Mouse (Mus musculus) retina, embryonic 14.5 days (tissue): Measurements from ENCODE around the gene Kri1.
"Not testable (repeated sequence)": the region's sequence is repeated elsewhere in the genome, so short reads cannot be mapped to it uniquely, and the experiment has no call there.

ENCODE experiments used
- DNase-seq: peaks from one replicate; pipeline ENCODE4 v3.0.0-alpha.2; 2015; ENCODE audit warnings: low spot score

Gene Kri1

DNA sequence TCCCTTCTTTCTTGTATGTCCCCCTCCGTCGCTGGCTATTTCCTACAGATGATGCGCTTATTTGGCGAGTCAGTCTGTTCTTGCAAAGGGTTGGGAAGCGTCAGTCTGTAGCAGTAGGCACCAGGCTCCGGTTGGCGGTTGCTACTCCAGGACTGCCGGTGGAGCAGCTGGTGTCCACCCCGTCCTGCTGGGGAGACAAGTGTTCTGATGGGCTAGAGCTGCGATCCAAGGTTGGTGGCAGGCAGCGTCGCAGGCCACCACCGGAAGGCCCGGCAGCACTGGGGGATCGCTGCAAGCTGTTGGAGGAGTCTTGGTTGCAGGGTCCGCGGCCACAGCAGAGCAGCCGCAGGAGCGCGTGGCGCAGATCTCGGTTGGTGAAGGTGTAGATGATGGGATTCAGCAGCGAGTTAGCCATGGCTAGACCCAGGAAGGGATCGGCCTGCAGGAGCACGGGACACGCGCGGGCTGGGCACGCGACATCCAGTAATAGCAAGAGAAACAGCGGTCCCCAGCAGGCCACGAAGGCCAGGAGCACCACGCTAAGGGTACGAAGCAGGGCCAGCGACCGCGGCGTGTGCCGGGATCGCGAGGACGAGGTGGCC lies 43.8 kb downstream of the Kri1 start:
- peak; percentile 24 for DNase-seq

- peak; percentile 94 for DNase-seq
These were observed 46.4 kb downstream of the Kri1 start for GRCm38 (mm10) chr9:21241343-21241742.

DNA sequence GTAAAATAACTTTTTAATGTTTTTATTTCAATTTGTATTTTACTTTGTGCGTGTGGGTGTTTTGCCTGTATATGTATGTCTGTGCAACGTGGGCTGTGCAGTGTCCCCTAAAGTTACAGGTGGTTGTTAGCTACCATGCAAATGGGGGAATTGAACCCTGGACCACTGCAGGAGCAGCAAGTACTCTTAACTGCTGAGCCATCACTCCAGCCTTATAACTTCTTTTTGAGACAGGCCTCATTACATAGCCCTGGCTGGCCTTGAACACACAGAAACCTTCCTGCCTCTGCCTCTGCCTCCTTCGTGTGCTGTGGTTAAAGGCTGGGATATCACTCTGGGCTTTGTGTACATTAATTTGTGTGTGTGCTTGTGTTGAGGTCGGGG lies 48.3 kb downstream of the Kri1 start:
- no peak for DNase-seq

DNA sequence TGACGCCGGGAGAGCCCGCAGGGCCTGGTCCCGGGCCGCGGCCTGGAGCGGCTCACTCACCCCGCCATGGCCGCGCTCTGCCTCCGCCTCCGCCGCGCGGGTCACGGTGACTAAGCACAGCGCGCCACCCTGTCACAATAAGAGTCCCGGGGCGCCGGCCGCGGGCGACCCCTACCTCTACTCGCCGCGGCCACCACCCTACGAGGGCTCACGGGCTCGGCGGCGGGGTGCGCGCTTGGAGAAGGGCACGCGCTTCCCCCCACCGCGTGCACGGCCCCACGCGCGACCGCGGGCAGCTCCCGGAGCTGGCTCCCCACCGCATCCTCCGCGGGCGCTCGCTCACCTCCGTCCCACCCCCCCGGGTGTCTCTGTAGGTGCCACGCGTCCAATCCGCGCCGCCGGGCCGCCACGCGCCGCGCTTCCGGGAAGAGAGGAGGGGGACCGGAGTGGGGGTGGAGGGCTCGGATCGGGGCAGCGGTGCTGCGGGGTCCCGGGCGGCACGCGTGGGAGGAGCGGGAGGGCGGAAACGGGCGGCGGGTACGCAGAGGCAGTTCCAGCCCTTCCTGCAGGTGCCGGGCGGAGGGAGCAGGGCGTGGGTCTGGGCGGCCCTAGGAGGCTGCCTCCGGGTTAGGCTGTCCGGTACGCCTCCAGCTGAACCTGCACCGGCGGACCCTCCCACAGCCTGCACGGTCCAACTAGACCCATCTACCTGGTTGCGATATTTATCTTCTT lies 48.9 kb downstream of the Kri1 start, which contains the start of gene Keap1:
Gene Keap1 (minus strand): TSS at position 629 of the 732 bp plus-strand sequence.
- DNase-seq, result peak; percentile 90

DNA sequence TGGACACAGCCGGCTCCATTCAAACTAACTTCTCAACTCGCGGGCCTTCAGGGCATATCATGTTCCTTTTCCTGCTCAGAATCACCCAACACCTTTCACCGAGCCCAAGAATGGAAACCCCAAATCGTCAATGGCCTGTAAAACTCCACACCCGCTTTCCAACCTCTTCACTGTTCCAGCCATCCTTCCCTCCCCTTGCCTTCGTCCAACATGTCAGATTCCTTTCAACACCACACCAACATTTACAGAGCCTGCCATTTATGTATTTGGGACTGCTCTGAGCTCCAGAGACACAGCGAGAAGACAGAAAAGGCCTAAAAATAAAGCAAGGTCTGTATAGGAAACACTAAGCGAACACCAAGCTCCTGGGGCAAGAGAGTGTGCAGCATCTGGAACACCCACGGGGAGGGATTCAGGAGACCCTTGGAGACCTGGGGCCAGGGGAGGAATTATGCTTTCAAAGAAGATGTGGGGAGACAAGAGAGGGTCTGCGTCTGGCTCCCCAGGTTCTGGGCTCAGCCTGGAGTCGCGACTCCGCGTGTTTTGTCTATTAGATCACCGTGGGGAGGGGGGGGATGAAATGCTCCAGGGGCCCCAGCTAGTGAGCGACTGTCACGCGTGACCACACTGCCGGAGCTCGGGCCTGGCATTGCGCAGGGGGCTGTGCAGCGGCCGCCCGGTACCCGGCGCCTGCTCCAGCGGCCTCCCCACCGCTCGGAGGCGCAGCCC lies 49.6 kb downstream of the Kri1 start:
- no peak for DNase-seq

DNA sequence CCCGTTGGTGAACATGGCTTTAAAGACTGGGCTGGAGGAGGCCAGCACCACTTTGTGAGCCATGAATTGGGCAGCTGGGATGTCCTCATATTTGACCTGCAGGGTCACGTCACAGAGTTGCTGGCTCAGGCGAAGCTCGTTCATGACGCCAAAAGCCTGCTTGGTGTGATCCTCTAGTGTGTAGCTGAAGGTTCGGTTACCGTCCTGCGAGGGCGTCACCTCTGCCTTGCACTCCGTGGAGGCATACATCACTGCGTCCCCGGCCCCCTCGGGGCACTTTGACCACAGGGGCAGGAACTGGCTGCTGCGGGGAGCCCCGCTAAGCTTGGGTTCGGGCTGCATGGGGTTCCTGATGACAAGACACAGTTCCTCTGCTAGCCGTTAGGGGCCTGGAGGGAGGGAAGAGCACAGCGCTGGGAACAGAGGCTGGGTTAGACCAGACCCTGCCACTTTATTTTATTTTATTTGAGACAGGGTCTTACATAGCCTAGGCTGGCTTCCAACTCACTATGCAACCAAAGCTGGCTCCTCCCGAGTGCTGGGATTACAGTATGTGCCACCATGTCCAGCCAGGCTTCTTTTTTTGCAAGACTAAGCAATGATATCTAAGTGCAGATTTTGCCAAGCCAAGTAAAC lies 50.3 kb downstream of the Kri1 start:
- peak; percentile 72 for DNase-seq

DNA sequence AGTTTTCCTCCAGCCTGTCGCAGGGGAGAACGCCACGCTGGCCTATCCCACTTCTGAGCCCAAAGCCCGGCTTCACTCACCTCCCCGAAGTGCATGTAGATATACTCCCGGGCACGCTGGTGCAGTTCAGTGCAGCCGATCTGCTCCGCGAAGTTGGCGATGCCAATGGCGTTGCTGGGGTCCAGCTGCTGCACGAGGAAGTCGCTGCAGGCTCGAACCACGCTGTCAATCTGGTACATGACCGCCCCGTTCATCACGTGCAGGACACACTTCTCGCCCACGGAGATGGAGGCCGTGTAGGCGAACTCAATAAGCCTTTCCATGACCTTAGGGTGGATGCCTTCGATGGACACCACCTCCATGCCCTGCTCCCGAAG lies 50.8 kb downstream of the Kri1 start:
- DNase-seq, result no peak

DNA sequence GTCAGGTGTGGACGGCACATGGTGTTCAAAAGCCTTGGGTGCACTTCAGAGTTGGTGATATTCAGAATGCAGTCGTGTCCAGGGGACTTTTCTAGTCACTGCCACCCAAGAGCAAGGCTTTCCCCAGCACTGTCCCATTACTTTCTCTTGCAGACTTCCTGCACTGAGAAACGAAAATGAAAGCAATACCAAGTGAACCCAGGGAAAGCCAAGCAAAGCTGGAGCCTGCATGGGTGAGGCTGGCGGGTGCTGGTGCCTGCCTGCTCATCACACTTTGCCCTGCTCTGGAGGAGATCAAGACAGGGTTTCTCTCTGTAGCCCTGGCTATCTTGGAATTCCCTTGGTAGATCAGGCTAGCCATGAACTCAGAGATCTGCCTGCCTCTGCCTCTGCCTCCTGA lies 52.4 kb downstream of the Kri1 start:
- DNase-seq, result no peak

GRCm38 (mm10) chr9:21233805-21234204 lies 54.0 kb downstream of the Kri1 start:
- DNase-seq, result no peak

- DNase-seq, result no peak
These were observed 54.4 kb downstream of the Kri1 start for GRCm38 (mm10) chr9:21233366-21233765.

DNA sequence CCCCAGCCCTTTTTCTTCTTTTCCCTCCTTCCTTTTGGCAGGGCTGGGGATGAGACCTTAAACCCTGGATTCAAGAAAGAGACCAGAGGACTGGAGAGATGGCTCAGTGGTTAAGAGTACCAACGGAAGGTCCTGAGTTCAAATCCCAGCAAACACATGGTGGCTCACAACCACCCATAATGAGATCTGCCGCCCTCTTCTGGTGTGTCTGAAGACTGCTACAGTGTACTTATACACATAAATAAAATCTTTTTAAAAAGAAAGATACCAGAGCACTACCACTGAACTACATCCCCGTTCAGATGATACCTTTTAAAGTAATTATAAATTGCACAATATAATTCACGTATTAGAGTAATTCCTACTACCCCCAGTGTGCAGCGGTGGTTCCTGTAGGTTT lies 54.9 kb downstream of the Kri1 start:
- DNase-seq, result no peak

DNA sequence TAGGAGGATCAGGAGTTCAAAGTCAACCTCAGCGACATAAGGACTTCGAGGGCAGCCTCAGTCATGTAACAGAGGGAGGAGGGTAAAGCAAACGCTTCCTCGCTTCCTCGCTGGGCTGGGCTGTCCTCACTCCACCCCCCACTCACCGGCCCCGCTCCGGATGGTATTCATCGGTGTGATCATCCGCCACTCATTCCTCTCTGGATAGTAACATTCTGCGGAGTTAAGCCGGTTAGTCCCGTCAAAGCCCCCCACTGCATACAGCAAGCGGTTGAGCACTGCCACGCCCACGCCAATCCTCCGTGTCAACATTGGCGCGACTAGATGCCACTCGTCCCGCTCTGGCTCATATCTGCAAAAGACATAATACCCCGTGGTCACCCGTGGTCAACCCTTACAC lies 56.2 kb downstream of the Kri1 start:
- no peak for DNase-seq

DNA sequence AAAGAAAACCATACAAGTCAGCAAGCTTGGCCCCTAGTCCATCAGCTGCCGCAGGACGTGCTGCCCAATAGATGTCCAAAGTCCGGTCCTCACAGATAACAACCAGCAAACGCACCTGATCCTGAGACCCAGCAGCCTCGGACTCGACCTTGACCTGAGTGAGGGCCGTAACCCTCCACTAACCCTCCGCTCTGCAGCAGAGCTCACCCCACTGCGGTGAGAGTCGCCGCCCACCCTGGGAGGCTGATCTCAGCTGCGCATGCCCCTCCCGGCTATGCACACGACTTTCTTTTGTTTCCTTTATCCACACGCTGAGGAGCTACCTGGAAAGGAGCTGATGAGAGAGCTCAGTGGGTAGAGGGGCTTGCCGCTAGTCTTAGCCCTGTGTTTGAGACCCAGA lies 60.4 kb downstream of the Kri1 start:
- DNase-seq, result no peak

DNA sequence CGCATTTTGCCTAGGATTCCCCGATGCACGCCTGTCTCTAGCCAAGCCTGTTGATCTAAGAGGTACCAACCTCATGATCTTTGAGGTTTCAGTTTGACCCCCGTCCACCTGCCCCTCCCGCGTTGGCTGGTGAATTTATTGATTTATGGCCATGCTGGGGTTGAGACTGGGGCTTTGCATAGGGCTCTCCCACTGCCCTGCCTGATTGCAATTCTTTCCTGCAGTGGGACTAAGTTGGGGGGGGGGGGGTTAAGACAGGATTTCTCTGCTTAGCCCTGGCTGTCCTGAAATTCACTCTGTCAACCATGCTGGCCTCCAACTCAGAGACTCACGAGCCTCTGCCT lies 62.4 kb downstream of the Kri1 start:
- DNase-seq, result no peak

- no peak for DNase-seq
These were observed 63.0 kb downstream of the Kri1 start for GRCm38 (mm10) chr9:21224576-21225414.

GRCm38 (mm10) chr9:21223906-21224305 lies 63.9 kb downstream of the Kri1 start:
- no peak for DNase-seq

DNA sequence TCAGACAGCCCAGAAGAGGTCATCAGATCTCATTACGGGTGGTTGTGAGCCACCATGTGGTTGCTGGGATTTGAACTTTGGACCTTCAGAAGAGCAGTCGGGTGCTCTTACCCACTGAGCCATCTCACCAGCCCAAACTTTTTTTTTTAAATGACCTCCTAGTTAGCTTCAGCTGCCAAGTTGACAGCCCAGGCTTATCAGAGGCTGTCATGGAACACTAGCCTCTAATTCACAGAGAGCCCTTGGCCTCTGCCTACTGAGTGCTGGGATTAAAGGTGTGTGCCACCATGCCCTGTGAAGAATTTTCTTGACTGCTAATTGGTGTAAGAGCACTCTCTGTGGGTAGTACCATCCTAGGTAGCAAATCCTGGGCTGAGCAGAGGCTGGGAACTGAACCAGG lies 64.3 kb downstream of the Kri1 start:
- DNase-seq, result not testable (repeated sequence)
